Mouse (Mus musculus): Measurements from ENCODE around the gene Phf23.
A peak's percentile ranks its signal among the peaks of the same experiment; 100 is the strongest.

Gene Phf23

GRCm38 (mm10) chr11:69974907-69975306 lies 20.7 kb upstream of the Phf23 start:
- no peak for DNase-seq

- no peak for DNase-seq
Measured at GRCm38 (mm10) chr11:69976271-69976670, 19.3 kb upstream of the Phf23 start.

GRCm38 (mm10) chr11:69979827-69980195 lies 15.8 kb upstream of the Phf23 start:
- DNase-seq: no peak

- peak; percentile 98 for DNase-seq
Measured at GRCm38 (mm10) chr11:69980196-69981140, 15.1 kb upstream of the Phf23 start.

- peak; percentile 57 for DNase-seq
Measured at GRCm38 (mm10) chr11:69981141-69981762, 14.3 kb upstream of the Phf23 start, which contains the start of gene Ctdnep1. Ctdnep1 (plus strand) TSS chr11:69981156.

GRCm38 (mm10) chr11:69982225-69982624 lies 13.4 kb upstream of the Phf23 start, which contains the start of gene Elp5:
Elp5 (minus strand) TSS chr11:69982517.
- no peak for DNase-seq

GRCm38 (mm10) chr11:69982877-69983276 lies 12.7 kb upstream of the Phf23 start:
- no peak for DNase-seq

GRCm38 (mm10) chr11:69983377-69983776 lies 12.2 kb upstream of the Phf23 start:
- no peak for DNase-seq

- DNase-seq: no peak
Measured at GRCm38 (mm10) chr11:69984431-69984830, 11.1 kb upstream of the Phf23 start.

GRCm38 (mm10) chr11:69989949-69990348 lies 5.6 kb upstream of the Phf23 start:
- DNase-seq: peak; percentile 21

- peak; percentile 98 for DNase-seq
Measured at GRCm38 (mm10) chr11:69990850-69991691, 4.5 kb upstream of the Phf23 start, which contains the start of gene Gabarap. Gabarap (plus strand) TSS chr11:69991143.

GRCm38 (mm10) chr11:69991711-69992110 lies 3.9 kb upstream of the Phf23 start:
- no peak for DNase-seq

- DNase-seq: peak; percentile 36
Measured at GRCm38 (mm10) chr11:69992396-69992795, 3.2 kb upstream of the Phf23 start.

GRCm38 (mm10) chr11:69992932-69993331 lies 2.6 kb upstream of the Phf23 start:
- peak; percentile 9 for DNase-seq

GRCm38 (mm10) chr11:69994401-69995090 lies 1.0 kb upstream of the Phf23 start:
- DNase-seq: no peak

- peak; percentile 82 for DNase-seq
Measured at GRCm38 (mm10) chr11:69996161-69997061, 834 bp downstream of the Phf23 start.

GRCm38 (mm10) chr11:69997070-69997509 lies 1.5 kb downstream of the Phf23 start:
- DNase-seq: peak; percentile 96

- peak; percentile 26 for DNase-seq
Measured at GRCm38 (mm10) chr11:69998567-69999491, 3.3 kb downstream of the Phf23 start.

GRCm38 (mm10) chr11:69999666-70000065 lies 4.1 kb downstream of the Phf23 start:
- DNase-seq: no peak

GRCm38 (mm10) chr11:70000396-70000898 lies 4.9 kb downstream of the Phf23 start, which contains the start of gene Dvl2:
Dvl2 (plus strand) TSS chr11:70000595.
- peak; percentile 96 for DNase-seq
